Mouse (Mus musculus): ENCODE results near the gene Pcnx.
A peak's percentile ranks its signal among the peaks of the same experiment; 100 is the strongest.

Pcnx gene

GRCm38 (mm10) chr12:81905865-81906264 lies 46.0 kb downstream of the Pcnx start:
- DNase-seq, result no peak

GRCm38 (mm10) chr12:81907741-81908357 lies 48.0 kb downstream of the Pcnx start:
- DNase-seq, result no peak

- DNase-seq, result no peak
Observed at GRCm38 (mm10) chr12:81910439-81910838, 50.6 kb downstream of the Pcnx start.

DNA sequence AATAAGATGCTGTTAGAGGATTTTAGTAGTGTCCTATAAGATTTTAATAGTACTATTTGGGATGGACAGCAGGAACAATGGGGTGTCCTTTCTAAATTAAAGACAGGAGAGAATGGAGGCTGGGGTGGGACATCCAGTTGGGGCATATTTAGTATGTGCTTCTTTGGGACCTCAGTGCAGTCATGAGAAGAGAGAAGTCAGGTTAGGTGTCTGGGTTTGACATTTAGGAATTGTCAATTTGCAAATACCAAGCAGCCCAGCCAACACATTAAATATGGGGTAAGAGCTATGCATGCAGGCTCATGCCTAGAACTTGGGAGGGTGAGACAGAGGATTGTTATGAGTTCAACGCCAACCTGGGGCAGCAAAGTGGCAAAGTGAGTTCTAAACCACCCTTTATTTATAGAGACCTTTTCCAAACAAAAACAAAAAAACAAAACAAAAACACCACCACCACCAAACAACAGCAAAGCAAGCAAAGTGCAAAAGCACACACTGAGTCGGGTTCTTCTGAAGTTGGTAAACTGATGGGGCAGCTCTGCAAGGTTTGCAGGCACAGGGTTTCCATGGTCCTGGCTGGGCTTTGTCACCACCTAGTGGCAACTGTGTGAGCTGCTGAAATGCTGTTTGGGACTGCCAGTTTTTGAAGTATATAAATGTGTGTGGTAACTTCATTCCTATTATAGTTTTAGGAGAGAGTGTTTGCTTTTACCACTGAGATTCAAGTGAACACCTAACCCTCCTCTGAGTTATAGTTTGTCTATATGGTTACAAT lies 55.5 kb downstream of the Pcnx start:
- DNase-seq, result peak; percentile 59

GRCm38 (mm10) chr12:81918346-81918745 lies 58.5 kb downstream of the Pcnx start:
- no peak for DNase-seq

DNA sequence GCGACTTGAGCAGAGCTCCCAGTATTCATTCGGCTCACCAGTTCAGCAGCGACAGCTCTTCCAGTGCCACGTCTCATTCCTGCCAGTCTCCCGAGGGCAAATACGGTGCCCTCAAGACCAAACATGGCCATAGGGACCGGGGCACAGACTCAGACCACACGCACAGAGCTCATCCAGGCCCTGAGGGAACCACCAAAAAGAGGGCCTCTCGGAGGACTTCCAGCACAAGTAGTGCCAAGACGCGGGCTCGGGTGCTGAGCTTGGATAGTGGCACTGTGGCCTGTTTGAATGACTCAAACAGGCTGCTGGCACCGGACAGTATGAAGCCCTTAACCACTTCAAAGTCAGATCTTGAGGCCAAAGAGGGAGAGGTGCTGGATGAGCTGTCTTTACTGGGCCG lies 59.1 kb downstream of the Pcnx start:
- DNase-seq, result no peak

DNA sequence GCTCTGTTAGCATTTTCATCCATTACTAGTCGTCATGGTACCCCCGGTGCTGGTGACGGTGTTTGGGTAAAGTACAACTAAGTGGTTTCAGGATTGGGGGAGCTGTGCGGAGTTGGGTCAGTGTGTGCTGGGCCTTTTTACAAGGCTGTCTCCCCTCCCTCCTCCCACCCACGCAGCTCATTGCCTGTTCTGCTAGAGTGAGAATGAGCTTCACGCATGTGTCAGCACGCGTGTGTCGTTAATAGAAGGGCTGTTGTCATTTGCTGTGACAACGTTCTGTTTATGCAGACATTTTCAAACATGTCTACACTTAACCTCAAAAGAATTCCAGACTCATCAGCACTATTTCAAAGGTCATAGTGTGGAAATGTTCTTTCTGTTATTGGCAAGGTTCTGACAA lies 60.2 kb downstream of the Pcnx start:
- peak; percentile 21 for DNase-seq

- DNase-seq, result no peak
Observed at GRCm38 (mm10) chr12:81920614-81921013, 60.8 kb downstream of the Pcnx start.

DNA sequence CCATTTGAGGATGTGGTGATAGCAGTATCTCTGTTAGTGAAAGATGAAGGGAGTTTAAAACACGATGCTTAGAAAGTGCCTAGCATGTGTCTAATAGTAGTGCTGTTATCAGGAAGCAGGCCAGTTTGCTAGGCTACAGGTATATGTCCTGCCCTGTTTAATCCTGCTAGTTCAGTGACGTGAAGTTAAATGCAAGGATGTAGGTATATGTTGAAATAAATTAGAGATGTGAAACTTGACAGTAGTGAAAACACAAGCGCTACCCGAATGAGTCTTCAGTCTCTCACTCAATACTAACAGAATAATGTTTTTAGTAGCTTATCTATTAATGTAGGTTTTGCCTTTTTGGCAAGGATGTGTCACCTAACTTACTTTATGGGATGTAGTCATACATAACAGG lies 62.0 kb downstream of the Pcnx start:
- DNase-seq, result no peak

DNA sequence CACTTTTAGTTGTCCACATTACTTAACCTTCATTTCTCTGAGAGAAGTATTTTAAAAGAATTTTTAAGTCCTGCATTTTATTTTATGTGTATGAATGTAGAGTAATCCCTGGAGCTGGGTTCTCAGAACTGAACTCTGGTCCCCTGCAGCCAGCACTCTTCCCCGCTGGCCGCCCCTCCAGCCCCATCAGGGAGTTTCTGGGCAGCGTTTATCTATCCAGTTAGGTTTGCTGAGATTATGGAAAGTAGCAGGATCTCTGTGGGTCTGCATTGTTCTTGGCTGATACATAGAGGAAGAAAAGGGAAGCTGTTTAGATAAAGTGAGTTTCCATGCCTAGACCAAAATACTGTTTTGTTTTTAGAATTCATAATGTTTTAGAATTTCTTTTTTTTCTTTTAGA lies 63.0 kb downstream of the Pcnx start:
- DNase-seq, result no peak

DNA sequence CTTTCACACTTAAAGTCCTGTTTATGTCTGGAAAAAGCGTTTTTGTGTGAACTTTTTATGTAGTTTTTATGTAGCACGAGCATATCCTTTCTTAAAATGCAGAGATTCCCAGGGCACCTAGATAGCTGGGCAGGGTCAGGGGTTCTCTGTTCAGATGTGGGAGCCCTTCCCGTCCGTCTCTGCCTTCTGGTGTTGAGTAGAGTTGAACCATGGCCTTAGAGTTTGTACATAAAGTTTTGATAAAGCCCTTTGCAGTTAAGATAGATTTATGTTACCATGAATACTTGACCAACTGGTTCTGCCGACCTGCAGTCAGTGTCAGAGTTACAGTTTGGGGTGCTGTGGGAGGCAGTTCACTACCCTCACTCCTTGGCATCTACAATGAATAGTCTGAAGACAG lies 67.3 kb downstream of the Pcnx start:
- no peak for DNase-seq

- no peak for DNase-seq
Observed at GRCm38 (mm10) chr12:81927643-81928381, 68.0 kb downstream of the Pcnx start.

DNA sequence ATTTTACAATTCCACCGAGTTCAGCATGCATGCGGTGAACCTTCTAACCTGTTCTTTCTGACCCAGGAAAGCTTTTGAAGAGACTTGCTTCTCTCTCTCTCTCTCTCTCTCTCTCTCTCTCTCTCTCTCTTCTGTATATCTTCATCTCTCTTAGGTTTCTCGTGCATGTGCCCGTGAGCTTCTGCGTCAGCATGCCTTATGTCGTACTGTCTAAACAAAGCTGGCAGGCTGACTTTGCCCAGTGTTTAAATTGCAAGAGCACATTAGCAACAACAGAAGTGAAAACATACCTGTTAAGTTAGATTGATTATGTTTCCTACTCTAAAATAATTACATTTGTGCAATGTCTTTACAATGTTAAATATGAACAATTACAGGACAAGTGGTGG lies 68.6 kb downstream of the Pcnx start:
- DNase-seq, result no peak

- DNase-seq, result no peak
Observed at GRCm38 (mm10) chr12:81932015-81932414, 72.2 kb downstream of the Pcnx start.

- DNase-seq, result no peak
Observed at GRCm38 (mm10) chr12:81933430-81933829, 73.6 kb downstream of the Pcnx start.

DNA sequence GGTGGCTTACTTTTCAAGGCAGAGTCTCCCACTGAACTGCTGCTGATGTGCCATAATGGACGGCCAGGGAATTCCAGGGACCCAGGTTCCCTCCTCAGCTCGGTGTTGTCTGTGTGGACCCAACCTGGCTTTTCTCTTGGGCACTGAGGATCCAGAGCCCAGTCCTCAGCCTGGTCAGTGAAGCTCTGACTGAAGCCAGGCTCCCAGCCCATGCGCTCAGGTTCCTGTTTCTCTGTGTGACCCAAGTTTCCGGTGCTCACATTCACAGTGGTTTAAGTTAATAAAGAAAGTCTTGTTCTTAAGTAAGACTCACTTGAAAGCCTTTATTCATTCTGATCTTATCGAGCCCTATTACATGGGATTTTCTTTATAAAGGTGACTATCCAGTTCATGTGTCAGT lies 74.7 kb downstream of the Pcnx start:
- no peak for DNase-seq

DNA sequence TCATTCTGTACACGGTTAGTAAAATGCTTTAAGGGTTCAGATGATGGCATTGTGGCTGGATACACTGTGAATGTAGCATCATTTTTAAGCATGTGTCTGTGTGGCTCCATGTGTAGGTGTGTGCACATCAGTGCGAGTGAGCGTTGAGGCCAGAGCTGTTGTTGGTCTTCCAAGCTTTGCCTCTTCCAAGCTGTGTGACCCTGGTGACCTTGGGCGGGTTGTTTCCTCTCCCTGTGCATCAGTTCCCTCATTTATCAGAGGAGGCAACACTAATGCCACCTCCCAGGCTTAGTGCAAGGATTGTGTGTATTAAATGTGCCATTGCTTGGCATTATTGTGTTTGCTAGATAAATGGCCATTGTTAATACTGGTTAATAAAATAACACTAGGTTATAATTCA lies 76.2 kb downstream of the Pcnx start:
- no peak for DNase-seq

DNA sequence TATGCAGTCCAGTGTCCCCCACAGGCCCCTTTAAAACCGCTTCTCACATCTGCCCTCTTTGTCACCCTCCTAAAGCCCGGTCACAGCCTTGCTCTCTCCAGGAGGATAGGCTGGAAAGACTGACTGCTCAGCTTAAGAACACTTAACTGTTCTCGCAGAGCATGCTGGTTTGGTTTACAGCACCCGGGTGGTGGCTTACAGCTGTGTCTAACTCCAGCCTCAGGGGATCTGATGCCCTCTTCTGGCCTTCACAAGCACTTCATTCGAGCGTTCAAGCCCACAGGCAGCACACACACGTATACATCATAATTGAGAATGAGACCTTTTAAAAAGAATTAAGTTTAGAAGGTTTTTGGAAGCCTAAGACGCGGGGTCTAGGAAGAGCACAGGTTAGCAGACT lies 81.4 kb downstream of the Pcnx start:
- DNase-seq, result no peak

- DNase-seq, result no peak
Observed at GRCm38 (mm10) chr12:81943331-81944062, 83.7 kb downstream of the Pcnx start.

GRCm38 (mm10) chr12:81949026-81949425 lies 89.2 kb downstream of the Pcnx start:
- no peak for DNase-seq

GRCm38 (mm10) chr12:81950016-81950415 lies 90.2 kb downstream of the Pcnx start:
- DNase-seq, result no peak

DNA sequence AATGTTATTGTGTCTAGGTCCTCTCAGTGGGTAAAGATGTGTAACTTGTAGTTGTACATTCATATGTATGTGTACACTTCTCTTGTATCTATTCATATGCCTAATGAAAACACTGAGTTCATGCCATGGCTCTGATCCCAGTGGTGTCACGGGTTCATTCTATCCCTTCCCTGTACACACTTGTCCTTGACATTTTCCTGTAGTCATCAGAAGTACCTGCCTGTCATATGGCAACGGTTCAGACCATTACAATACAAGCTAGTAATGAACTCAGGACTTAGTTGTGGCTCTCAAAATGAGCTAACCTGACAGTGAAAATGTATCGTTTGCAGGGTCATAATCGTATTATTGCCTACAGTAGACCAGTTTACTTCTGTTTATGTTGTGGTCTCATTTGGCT lies 98.5 kb downstream of the Pcnx start:
- DNase-seq, result no peak

GRCm38 (mm10) chr12:81965416-81965815 lies 105.6 kb downstream of the Pcnx start:
- DNase-seq, result no peak

All from layer of hippocampus, adult 9-11 months (tissue).